15 mouse cellular contexts compared by ENCODE assay signal in the genomic region with DNA sequence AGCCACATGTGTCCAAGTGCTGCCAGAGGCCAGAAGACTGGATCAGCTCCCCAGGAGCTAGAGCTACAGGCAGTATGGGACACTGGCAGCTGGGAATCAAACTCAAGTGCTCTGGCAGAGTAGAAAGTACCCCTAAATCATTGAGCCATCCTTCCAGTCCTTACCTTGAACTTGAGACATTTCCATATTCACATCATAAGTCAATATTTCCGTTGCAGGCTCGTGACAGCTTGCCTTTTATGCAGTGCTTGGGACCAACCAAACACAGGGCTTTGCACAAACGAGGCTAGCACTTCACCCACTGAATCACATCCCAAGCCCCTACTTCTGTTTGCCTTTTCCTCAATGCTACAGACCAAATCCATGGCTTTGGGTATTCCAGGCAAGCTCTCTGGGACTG. TPM values are rescaled to one million over a fixed set of nuclear protein-coding genes. Genes with fewer than 3 reads are reported as not detected.
DNase-seq lines count a peak whose midpoint lies in the region; ATAC-seq and TF ChIP-seq lines count a peak whose summit lies in the region.
"Had no signal": no experiment of that assay in that cellular context is flagged by ENCODE, and none has a peak within 500 bp of the region (broad histone marks: within the 10 kb centered on the region; RNA-seq: fewer than 3 reads in every experiment).

No protein-coding gene starts in this region.

- no peaks in the 10 kb centered on the region for H3K79me2 ChIP-seq in CH12.LX (replicated peaks; ENCODE audit: control insufficient read depth, extremely low read depth, insufficient read depth, poor library complexity, severe bottlenecking)

- peak overlapping the region; percentile 26; the same call in 1 of the 2 replicates for H3K9ac ChIP-seq in heart, embryonic 12.5 days
- no peak overlapping the region for H3K9ac ChIP-seq in kidney, embryonic 15.5 days
- peak overlapping the region; percentile 11; the same call in 1 of the 2 replicates for H3K9ac ChIP-seq in CH12.LX (ENCODE audit: insufficient read depth, low read depth)
- H3K9ac ChIP-seq: embryonic facial prominence, embryonic 12.5 days; neural tube, embryonic 12.5 days had no signal

- H3K36me3 ChIP-seq in heart, embryonic 12.5 days, result no peaks in the 10 kb centered on the region
- no peaks in the 10 kb centered on the region for H3K36me3 ChIP-seq in kidney, embryonic 15.5 days
- H3K36me3 ChIP-seq in CH12.LX (replicated peaks in 1 of 2; ENCODE audit: control insufficient read depth in 1 of 2, insufficient read depth in 1 of 2, low read length in 1 of 2), result no peaks in the 10 kb centered on the region
- H3K36me3 ChIP-seq: embryonic facial prominence, embryonic 12.5 days; liver, embryonic 13.5 days; neural tube, embryonic 12.5 days had no signal

- ATAC-seq in heart, embryonic 12.5 days (ENCODE audit: insufficient number of reproducible peaks, low FRiP score), result no peak
- no peak for ATAC-seq in kidney, embryonic 15.5 days (replicated peaks; ENCODE audit: low FRiP score)

- no peaks in the 10 kb centered on the region for H3K9me3 ChIP-seq in heart, embryonic 12.5 days (replicated peaks)
- no peaks in the 10 kb centered on the region for H3K9me3 ChIP-seq in kidney, embryonic 15.5 days (replicated peaks)
- H3K9me3 ChIP-seq in CH12.LX (replicated peaks; ENCODE audit: low read length), result no peaks in the 10 kb centered on the region
- H3K9me3 ChIP-seq: embryonic facial prominence, embryonic 12.5 days; liver, embryonic 13.5 days; neural tube, embryonic 12.5 days had no signal

- H3K27me3 ChIP-seq in heart, embryonic 12.5 days (replicated peaks), result no peaks in the 10 kb centered on the region
- H3K27me3 ChIP-seq in kidney, embryonic 15.5 days, result no peaks in the 10 kb centered on the region
- H3K27me3 ChIP-seq in CH12.LX (replicated peaks), result no peaks in the 10 kb centered on the region
- H3K27me3 ChIP-seq: embryonic facial prominence, embryonic 12.5 days; liver, embryonic 13.5 days; neural tube, embryonic 12.5 days had no signal

- H3K4me3 ChIP-seq in heart, embryonic 12.5 days, result no peak overlapping the region
- H3K4me3 ChIP-seq in kidney, embryonic 15.5 days (replicated peaks), result no peak overlapping the region
- no peak overlapping the region for H3K4me3 ChIP-seq in CH12.LX (replicated peaks in 1 of 3; ENCODE audit: low read depth in 2 of 3, low read length in 2 of 3, poor library complexity in 1 of 3)
- no peak overlapping the region for H3K4me3 ChIP-seq in embryonic fibroblast, embryonic 13.5 days (ENCODE audit: insufficient read depth, low read length)
- H3K4me3 ChIP-seq: embryonic facial prominence, embryonic 12.5 days; liver, embryonic 13.5 days; neural tube, embryonic 12.5 days had no signal

- TF ChIP-seq CTCF in CH12.LX (conservative IDR thresholded peaks at IDR 0.05 in 1 of 2, IDR thresholded peaks at IDR 0.05 in 1 of 2; ENCODE audit: low read depth in 2 of 2, low read length in 2 of 2), result no peak
- no peak for TF ChIP-seq CTCF in embryonic fibroblast, embryonic 13.5 days (IDR thresholded peaks at IDR 0.05; ENCODE audit: borderline replicate concordance, insufficient read depth, low read length)

- DNase-seq in heart, adult 8-10 months (ENCODE audit: low spot score), result no peak
- no peak for DNase-seq in kidney, postnatal 14 days
- peak; percentile 66 for DNase-seq in CH12.LX (ENCODE audit: extremely low read depth)
- DNase-seq in layer of hippocampus, postnatal 36 days, result no peak
- no peak for DNase-seq in frontal cortex, postnatal 14 days (ENCODE audit: low spot score in 2 of 2)
- DNase-seq: adrenal gland, postnatal 25 days; cerebellum, adult 2 months; gastrocnemius, postnatal 10 days; liver, embryonic 13.5 days; spleen, adult 18-20 months had no signal

- WGBS in heart, embryonic 12.5 days, result 67% methylated on average over 3 of the region's 3 CpGs
- 77% methylated on average over 3 of the region's 3 CpGs for WGBS in kidney, embryonic 15.5 days

- TF ChIP-seq POLR2A in CH12.LX (IDR thresholded peaks at IDR 0.05; ENCODE audit: low read depth, low read length), result no peak
- TF ChIP-seq POLR2A in embryonic fibroblast, embryonic 13.5 days (IDR thresholded peaks at IDR 0.05; ENCODE audit: low read depth, low read length), result no peak

- in situ Hi-C loops in CH12.LX (cut with MboI; ENCODE audit: low pct_ligation_motif_present, low pct_unique_long_range_greater_than_20kb, low sequenced_read_pairs), result loop anchor here (25.0 kb wide), 1 partner anchor 279 kb away; no protein-coding TSS in a partner anchor

- TF ChIP-seq RAD21 in CH12.LX (IDR thresholded peaks at IDR 0.05; ENCODE audit: low read depth, low read length), result no peak

- TF ChIP-seq EP300 in CH12.LX (IDR thresholded peaks at IDR 0.05; ENCODE audit: low read length), result peak; percentile 60

- peak overlapping the region; percentile 95 for H3K27ac ChIP-seq in heart, embryonic 12.5 days (ENCODE audit: poor library complexity, severe bottlenecking)
- H3K27ac ChIP-seq in kidney, embryonic 15.5 days, result peak overlapping the region; percentile 63
- H3K27ac ChIP-seq in CH12.LX (ENCODE audit: insufficient read depth, low read depth), result peak overlapping the region; percentile 9; the same call in 1 of the 2 replicates
- peak overlapping the region; percentile 42; the same call in 1 of the 2 replicates for H3K27ac ChIP-seq in embryonic fibroblast, embryonic 13.5 days (ENCODE audit: insufficient read depth, low read length)
- H3K27ac ChIP-seq: embryonic facial prominence, embryonic 12.5 days; neural tube, embryonic 12.5 days had no signal

- dilution Hi-C loops in CH12.LX (cut with MboI; ENCODE audit: extremely low pct_ligation_motif_present, extremely low pct_unique_long_range_greater_than_20kb, low sequenced_read_pairs), result no loop called here

- peaks cover 38% of the 10 kb centered on the region for H3K4me1 ChIP-seq in heart, embryonic 12.5 days (replicated peaks)
- peaks cover 20% of the 10 kb centered on the region for H3K4me1 ChIP-seq in kidney, embryonic 15.5 days
- peaks cover 16 to 48% of the 10 kb centered on the region in 2 experiments for H3K4me1 ChIP-seq in CH12.LX (ENCODE audit: control insufficient read depth in 1 of 2, insufficient read depth in 2 of 2)
- peaks cover 19% of the 10 kb centered on the region for H3K4me1 ChIP-seq in embryonic fibroblast, embryonic 13.5 days (ENCODE audit: control insufficient read depth, insufficient read depth, low read length)
- H3K4me1 ChIP-seq: neural tube, embryonic 12.5 days had no signal

- no peak overlapping the region for H3K4me2 ChIP-seq in heart, embryonic 12.5 days
- H3K4me2 ChIP-seq in kidney, embryonic 15.5 days, result no peak overlapping the region
- H3K4me2 ChIP-seq in CH12.LX (ENCODE audit: insufficient read depth, low read depth, poor library complexity, severe bottlenecking), result peak overlapping the region; percentile 33; the same call in 1 of the 2 replicates
- H3K4me2 ChIP-seq: embryonic facial prominence, embryonic 12.5 days; neural tube, embryonic 12.5 days had no signal

TF ChIP-seq in CH12.LX, 34 proteins besides CTCF, POLR2A, EP300 and RAD21 (continues in another document):
- TF ChIP-seq UBTF (IDR thresholded peaks at IDR 0.05; ENCODE audit: low read depth, low read length) (no peak), E2F4 (IDR thresholded peaks at IDR 0.05; ENCODE audit: insufficient replicate concordance, low read depth, low read length) (0 out of 2 replicates have a peak, but pooled peaks have one; percentile 14), SMC3 (IDR thresholded peaks at IDR 0.05; ENCODE audit: low read depth, low read length) (no peak; the same call in 1 of the 2 replicates), NELFE (IDR thresholded peaks at IDR 0.05; ENCODE audit: low read depth, low read length) (no peak), MEF2A (IDR thresholded peaks at IDR 0.05; ENCODE audit: borderline replicate concordance, low read depth, low read length) (peak; percentile 61; the same call in 1 of the 2 replicates), CHD1 (IDR thresholded peaks at IDR 0.05; ENCODE audit: low read depth, low read length) (no peak), ZMIZ1 (IDR thresholded peaks at IDR 0.05; ENCODE audit: low read depth, low read length) (no peak), RCOR1 (conservative IDR thresholded peaks at IDR 0.05; ENCODE audit: low read depth, low read length) (no peak), MXI1 (IDR thresholded peaks at IDR 0.05; ENCODE audit: low read depth, low read length) (no peak), IRF4 (IDR thresholded peaks at IDR 0.05; ENCODE audit: low read depth, low read length) (peak; percentile 62), MAFK (IDR thresholded peaks at IDR 0.05; ENCODE audit: insufficient replicate concordance, low read length) (no peak), TBP (conservative IDR thresholded peaks at IDR 0.05; ENCODE audit: low read depth, low read length) (no peak), ELF1 (IDR thresholded peaks at IDR 0.05; ENCODE audit: low read depth, low read length) (no peak), JUND (conservative IDR thresholded peaks at IDR 0.05; ENCODE audit: low read depth, low read length) (peak; percentile 67; the same call in 1 of the 2 replicates), MYC (IDR thresholded peaks at IDR 0.05; ENCODE audit: low read depth, low read length) (no peak), ZKSCAN1 (IDR thresholded peaks at IDR 0.05; ENCODE audit: borderline replicate concordance, low read depth, low read length) (no peak), GABPA (IDR thresholded peaks at IDR 0.05; ENCODE audit: insufficient replicate concordance, low read depth, low read length) (no peak), KAT2A (IDR thresholded peaks at IDR 0.05; ENCODE audit: insufficient replicate concordance, low read length) (no peak), SIN3A (IDR thresholded peaks at IDR 0.05; ENCODE audit: low read length) (peak; percentile 39; the same call in 1 of the 2 replicates), ETS1 (conservative IDR thresholded peaks at IDR 0.05; ENCODE audit: low read depth, low read length) (peak; percentile 76), CHD2 (IDR thresholded peaks at IDR 0.05; ENCODE audit: low read length) (no peak), MAX (IDR thresholded peaks at IDR 0.05; ENCODE audit: low read length) (peak; percentile 63; the same call in 1 of the 2 replicates), TCF12 (IDR thresholded peaks at IDR 0.05; ENCODE audit: low read depth, low read length) (peak; percentile 10; the same call in 1 of the 2 replicates)

RNA-seq across cellular contexts. Expression of a gene that starts 36.2 kb away (rescaled TPM):
- 38.1 and 38.6 TPM in 2 replicates for polyA plus RNA-seq in heart, embryonic 12.5 days (2016; fragmentation: Nextera tagmentation; extraction: Ambion mirVana)
- 10 to 100 TPM in 2 of 4 experiments, 1 to 10 TPM in 2; 9.4 to 15.2 (median 11.6) TPM for total RNA-seq in heart, adult 8-10 months (2022)
- 25.1 and 26.6 TPM in 2 replicates for polyA plus RNA-seq in kidney, embryonic 15.5 days (2015; fragmentation: Nextera tagmentation; extraction: Ambion mirVana)
- 10.1 and 12.3 TPM in 2 replicates for total RNA-seq in CH12.LX (2012; rRNA removed)
- 12.2 and 14.2 TPM in 2 replicates for total RNA-seq in CH12.LX (2014; rRNA removed)
- 26.9 and 30.3 TPM in 2 replicates for polyA plus RNA-seq in CH12.LX (2012; ENCODE audit: insufficient read length, low read depth)
- polyA plus RNA-seq in embryonic fibroblast, embryonic 13.5 days (2011; ENCODE audit: insufficient read length, low read depth, missing spikeins), result 18.5 and 21.6 TPM in 2 replicates
- total RNA-seq in layer of hippocampus, postnatal 36 days (2021), result 10 to 100 TPM; 19.7 to 22.6 TPM

Comparison
In these comparisons a context has a peak if more than half of its experiments do, and no peak if none do; other contexts are left out.
1. H3K27ac ChIP-seq: peak in every context shown above with its lines; median percentile 95 in heart, embryonic 12.5 days; 63 in kidney, embryonic 15.5 days; 42 in embryonic fibroblast, embryonic 13.5 days; 9 in CH12.LX.